Mouse (Mus musculus) neural tube, embryonic 13.5 days (tissue): ENCODE results near the gene Prr36. TPM values are rescaled to one million over a fixed set of nuclear protein-coding genes. Genes with fewer than 3 reads are reported as not detected.

Source experiments
- polyA plus RNA-seq: library from polyadenylated mRNA; unstranded; fragments of >200 nt; fragmentation: Nextera tagmentation; extraction: Ambion mirVana; gene quantifications from 2 replicates; pipeline ENCODE4 v1.2.1, GENCODE M21; 2015

Gene Prr36
- polyA plus RNA-seq, 1 experiment from 2014 or later: 41.1 TPM

Other genes with a start within 250 kb of the Prr36 start
- not detected in 2 replicates for gene Cd209f, start 111.6 kb downstream of the Prr36 start, polyA plus RNA-seq
- not detected in 2 replicates for gene Cd209g, start 83.4 kb downstream of the Prr36 start, polyA plus RNA-seq
- gene Evi5l, start 50.9 kb downstream of the Prr36 start, polyA plus RNA-seq: 78.7 and 82.7 TPM in 2 replicates
- gene Lrrc8e, start 9.4 kb upstream of the Prr36 start, polyA plus RNA-seq: 0.25 TPM in 1 of 2 replicates, not detected in the other
- 36.9 and 38.9 TPM in 2 replicates for gene Map2k7, start 21.3 kb upstream of the Prr36 start, polyA plus RNA-seq
- 1.6 and 1.9 TPM in 2 replicates for gene Gm49320, start 21.4 kb upstream of the Prr36 start, polyA plus RNA-seq
- 3.3 and 7.0 TPM in 2 replicates for gene Tgfbr3l, start 30.8 kb upstream of the Prr36 start, polyA plus RNA-seq
- 58.5 and 59.0 TPM in 2 replicates for gene Snapc2, start 35.6 kb upstream of the Prr36 start, polyA plus RNA-seq
- 276 and 301 TPM in 2 replicates for gene Ctxn1, start 41.8 kb upstream of the Prr36 start, polyA plus RNA-seq
- 38.3 and 39.3 TPM in 2 replicates for gene Timm44, start 58.5 kb upstream of the Prr36 start, polyA plus RNA-seq
- 20.7 and 21.3 TPM in 2 replicates for gene Ccl25, start 107.8 kb upstream of the Prr36 start, polyA plus RNA-seq
- gene Elavl1, start 108.0 kb upstream of the Prr36 start, polyA plus RNA-seq: 119 and 139 TPM in 2 replicates